Mouse (Mus musculus) ovary, postnatal 14 days (tissue): ENCODE results near the gene Tmem129.

Experiments used
- DNase-seq: peaks from one replicate; pipeline ENCODE4 v3.0.0; 2022; ENCODE audit warnings: low spot score

Gene Tmem129

GRCm38 (mm10) chr5:33657787-33658663 is at the start of gene Tmem129, which contains the start of gene Tacc3:
Gene Tmem129 (minus strand): TSS chr5:33658416.
Gene Tacc3 (plus strand): TSS chr5:33658128.
- DNase-seq: peak; percentile 88

- no peak for DNase-seq
Measured at GRCm38 (mm10) chr5:33707163-33707562, 48.9 kb upstream of the Tmem129 start.

DNA sequence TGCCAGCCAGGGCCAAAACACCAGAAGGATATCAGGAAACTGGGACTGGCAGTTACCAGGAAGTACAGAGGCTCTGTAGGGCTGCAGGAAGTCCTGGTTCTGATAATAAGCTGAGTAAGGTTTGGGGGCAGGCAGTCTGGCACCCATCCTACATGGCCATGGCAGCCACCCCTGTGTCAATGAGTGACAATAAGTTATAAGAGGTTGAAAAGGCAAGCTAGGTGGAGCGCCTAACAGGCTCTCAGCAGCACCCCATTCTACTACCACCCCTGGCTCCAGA is 48.1 kb upstream of the Tmem129 start:
- no peak for DNase-seq

DNA sequence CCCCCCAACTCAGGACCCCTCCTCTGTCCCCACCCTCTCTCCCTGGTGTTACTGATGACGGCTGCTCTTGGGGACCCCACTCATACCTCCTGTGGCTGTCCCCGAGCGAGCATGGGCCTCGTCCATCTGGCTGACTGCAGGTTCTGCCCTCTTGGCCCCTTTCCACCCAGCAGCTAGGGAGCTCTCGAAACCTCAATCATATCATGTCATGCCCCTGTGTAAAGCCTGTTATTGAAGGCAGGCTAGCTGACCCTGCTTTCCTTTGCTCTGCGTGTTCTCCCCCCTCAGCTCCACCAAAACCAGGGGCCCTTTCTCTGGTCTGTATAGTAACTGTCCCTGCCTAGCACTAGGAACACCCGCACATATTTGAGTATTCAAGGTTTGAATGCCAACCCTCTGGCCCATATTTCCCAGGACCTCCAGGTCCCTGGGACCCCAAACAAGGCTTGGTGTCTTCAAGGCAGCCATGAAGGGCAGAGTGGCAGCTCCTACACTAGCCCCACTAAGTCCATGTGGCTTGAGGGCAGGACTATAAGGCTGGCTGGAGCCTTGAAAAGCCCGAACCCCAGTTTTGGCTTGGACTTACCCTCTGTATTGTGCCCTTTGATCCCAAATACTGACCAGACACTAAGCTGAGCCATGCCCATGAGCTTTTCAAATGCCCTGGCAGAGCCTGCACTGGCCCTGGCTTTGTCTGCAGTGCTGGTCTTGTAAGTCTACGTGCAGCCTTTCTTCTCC is 47.6 kb upstream of the Tmem129 start:
- DNase-seq: no peak

DNA sequence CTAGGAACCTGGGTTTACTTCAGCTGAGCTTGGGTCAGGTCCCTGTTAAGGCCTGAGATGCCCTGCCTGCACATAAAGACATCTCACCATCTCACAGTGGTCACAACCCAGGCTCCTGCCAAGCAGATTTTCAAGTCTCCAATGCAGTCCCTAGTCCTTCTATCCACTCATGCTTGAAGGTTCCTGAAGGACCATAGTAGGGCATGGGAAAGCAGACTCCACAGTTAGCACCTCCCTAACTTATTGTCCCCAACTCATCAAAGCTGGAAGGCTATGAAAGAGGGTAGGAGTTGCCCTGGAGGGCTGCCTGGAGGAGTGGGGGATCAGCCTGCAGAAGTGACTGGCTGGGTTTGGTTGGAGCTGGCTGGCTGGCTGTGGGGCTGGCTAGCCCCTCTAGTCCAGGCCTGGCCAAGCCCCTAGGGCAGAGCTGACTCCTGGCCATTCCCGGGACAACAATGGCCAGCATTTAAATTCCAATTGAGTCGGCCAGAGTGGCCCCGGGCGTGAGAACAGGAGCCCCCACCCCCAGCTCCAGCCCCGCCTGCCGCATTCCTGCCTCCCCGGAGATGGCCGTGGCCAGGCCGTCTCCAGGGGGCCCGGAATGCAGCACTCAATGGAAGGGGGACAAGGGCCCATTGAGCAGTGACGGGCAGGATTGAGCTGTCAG is 46.9 kb upstream of the Tmem129 start:
- no peak for DNase-seq

- no peak for DNase-seq
Measured at GRCm38 (mm10) chr5:33703999-33704398, 45.8 kb upstream of the Tmem129 start.

DNA sequence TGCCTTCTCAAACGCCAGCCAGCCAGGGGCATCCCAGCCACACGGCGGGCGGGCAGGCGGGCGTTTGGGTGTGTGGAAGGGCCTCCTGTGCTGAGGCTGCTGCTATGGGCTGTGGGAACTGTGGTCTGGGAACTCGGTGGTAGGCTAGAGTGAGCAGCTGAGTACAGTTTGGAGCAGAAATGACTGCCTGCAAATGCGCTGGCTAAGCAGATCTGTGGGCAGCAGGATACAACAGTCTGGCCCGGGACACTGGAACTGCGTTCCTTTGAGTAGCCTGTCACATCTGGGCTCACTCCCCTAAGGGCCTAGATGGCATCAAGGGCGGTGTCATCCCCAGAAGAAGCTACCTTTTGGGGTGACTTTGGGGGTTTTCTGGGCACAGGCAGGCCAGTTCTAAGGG is 43.6 kb upstream of the Tmem129 start:
- no peak for DNase-seq

DNA sequence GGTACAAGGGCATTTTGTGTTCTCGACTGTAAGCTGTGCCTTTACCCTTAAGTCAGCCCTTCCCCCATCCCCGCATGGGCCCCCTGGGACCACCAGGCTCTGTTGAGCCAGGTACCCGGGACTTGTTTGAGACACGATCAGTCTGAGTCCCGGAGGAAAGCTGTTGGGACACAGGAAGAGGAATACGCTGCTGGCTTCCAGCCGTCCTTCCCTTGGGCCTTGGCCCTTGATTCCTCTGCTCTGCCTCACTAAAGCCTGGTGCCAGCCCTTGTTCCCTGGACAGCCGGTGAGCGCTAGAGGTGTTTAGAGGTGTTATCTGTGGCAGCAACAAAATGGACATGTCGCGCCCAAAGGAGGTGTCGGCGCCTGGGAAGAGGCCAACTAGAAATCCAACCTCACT is 41.8 kb upstream of the Tmem129 start:
- DNase-seq: no peak

DNA sequence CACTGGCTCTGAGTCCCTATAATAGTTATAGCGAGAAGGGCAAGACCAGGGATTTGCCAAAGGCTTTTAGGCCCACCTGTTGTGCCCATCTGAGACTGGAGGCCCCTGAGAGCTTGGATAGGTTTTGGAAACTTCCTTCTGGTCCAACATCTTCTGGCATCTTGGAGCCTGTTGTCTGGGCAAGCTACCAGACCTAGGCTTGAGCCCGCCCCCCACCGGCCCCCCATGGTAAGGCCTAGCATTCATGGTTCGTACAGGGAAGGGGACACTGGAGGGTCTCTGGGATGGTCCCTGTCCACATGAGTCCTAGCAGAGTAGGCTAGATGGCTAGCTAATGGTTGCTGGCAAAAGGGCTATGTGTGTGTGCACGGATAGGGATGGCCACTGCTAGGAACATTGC is 40.5 kb upstream of the Tmem129 start:
- no peak for DNase-seq

DNA sequence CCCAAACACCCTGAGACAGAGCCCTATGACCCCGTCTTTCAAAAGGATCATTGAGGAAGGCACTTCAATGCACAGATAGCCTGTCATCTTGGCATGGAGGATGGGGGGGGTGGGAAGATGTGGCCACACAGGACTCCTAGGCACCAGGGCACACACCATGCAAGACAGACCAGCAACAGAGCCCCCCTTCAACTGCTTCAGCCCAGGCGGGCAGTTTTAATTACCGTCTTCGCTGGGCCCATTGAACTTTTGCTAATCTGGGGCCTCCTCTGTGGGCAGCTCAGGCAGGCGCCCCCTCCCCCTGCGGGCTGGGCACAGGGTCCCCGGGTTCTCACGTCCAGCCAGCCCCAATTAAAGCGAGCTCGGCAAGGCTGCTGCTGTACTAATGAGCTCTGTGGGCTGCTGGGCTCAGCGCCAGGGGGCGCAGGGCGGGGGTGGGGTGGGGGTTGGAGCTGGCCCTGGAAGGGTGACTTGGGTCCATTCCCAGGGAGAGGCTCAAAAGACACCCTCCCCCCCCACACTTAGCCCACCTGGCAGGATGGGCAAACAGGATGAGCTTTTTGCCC is 39.8 kb upstream of the Tmem129 start:
- no peak for DNase-seq

DNA sequence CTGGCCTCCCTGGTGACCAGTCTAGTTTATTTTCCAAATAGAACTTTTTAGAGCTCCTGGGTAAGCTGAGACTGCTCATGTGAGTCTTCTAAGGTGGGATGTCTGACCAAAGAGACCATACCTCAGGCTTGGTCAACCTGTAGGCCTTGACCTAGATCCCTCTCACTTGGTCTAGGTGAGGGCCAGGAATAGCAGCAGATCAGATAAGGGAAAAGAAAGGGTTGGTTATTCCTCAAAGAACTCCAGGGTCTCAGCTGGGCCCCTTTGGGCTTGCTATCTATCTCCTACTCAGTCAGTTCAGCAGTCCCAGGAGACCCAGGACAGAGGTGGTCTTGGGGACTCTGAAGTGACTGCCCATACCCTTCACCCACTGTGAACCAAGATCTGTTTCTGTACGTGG is 39.3 kb upstream of the Tmem129 start:
- no peak for DNase-seq

GRCm38 (mm10) chr5:33696430-33696829 is 38.2 kb upstream of the Tmem129 start:
- no peak for DNase-seq

- no peak for DNase-seq
Measured at GRCm38 (mm10) chr5:33695718-33696121, 37.5 kb upstream of the Tmem129 start.

- DNase-seq: peak; percentile 32
Measured at GRCm38 (mm10) chr5:33694848-33695717, 36.9 kb upstream of the Tmem129 start.

DNA sequence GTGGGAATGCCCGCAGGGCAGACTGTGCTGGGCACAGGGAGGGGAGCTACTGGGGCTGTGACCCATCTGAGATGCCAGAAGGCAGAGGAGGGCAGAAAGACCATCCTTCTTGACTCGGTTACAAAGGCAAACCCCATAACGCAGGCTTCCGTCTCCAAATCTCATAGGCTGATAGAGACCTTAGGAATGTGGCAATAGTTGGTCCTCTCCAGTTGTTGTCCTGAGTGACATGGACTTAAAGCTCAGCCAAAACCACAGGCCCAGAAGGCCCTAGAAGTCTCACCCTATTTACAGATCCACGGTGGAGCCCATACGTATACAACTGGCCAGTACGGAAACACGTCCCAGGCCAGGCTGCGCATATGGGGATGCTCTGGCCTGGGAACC is 36.2 kb upstream of the Tmem129 start:
- DNase-seq: no peak

DNA sequence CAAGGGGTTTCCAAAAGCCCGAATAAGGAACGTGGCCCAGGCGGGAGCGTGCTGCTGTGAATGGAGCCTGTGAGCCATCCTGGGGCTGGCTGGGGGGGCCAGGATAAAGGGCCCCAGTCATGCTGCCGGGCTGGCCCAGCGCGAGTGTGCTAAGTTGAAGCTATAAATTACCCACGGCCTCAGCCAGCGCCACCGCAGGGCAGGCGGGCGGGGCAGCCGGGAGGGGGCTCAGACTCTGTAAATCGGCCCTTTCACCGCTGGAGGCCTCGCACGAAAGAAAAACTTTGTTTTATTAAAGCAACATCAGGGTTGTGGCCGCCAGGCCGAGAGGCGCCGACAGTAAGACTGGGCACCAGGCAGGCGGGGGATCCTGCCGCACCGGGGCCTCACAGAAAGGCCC is 34.2 kb upstream of the Tmem129 start:
- DNase-seq: no peak

DNA sequence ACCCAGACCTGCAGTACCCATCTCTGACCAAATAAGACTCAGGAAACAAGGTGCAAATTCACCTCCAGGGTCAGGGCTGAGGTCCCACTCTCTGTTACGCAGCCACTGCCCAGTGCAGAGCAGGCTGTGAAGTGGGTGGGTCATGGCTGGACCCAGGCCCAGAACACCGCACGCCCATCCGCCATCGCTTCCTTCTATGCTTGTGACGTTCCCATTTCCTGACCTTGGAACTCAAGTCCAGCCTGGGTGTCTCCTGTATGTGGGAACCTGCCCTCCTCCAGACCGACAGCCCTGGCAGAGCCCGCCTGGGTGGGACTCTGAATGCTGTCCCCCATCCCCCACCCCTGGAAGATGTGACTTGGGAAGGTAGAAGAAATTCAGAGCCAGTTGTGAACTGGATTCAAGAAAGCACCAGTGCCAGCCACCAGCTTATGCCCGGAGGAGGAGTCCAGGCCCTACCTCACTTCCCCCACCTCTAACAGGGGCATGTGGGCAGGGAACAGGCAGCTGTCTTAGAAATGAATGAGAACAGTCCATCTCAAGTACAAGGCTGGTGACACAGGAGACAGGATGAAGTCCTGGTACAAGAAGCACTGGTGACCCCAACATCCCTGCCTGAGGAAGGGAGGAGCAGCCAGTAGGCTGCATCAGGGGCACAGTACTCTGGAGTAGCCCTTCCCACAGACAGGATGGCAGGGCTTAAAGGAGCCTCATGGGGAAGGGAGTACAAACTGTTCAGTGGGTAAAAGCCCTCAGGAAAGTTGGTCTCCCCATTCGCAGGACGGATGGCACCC is 31.8 kb upstream of the Tmem129 start:
- no peak for DNase-seq

GRCm38 (mm10) chr5:33689221-33689844 is 31.1 kb upstream of the Tmem129 start:
- no peak for DNase-seq

GRCm38 (mm10) chr5:33688278-33689220 is 30.3 kb upstream of the Tmem129 start:
- DNase-seq: no peak
